Comparison of ENCODE assay signal across 8 mouse cellular contexts in the genomic region with DNA sequence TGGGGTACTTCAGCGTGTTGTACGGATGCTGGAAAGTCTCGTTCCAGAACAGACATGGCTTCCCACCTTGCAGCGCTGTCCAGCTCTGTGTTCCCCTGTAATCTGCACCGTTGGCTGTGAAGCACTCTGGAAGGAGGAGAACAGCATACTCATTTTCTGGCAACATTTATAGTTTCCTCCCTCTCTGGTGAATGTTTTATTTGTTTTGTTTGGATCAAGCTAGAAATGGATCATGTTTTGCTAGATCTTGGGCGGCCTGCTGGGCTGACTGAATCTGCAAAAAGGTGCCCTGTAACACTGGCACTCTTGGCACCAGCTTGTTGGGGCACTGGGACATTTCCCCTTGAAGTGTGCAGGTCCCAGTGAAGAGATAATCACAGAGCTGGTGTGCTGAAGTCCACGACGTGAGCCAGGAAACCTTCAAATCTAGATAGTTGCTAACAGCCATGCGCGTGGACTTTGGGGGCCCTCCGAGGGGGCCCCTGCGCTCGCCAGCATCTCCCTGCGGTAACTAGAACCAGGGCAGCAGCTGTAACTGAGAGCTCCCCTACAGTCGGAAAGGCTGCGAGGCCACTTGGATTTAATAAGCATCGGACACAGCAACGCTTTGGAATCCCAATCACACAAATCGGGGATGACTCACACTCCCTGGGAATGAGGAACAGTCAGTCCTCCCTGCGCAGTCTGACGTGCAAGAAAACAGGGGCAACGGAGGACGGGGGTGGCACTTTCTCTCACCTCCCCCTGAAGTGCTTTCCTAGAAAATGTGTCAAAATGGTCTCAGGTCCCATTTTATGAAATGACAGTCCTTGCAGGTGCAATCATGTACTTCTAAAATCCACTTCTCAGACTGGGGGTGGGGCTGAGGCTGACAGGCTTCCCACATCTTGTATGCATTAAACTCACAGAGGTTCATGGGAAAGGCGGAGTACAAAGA. TPM values are rescaled to one million over a fixed set of nuclear protein-coding genes. Genes with fewer than 3 reads are reported as not detected.
DNase-seq lines count a peak whose midpoint lies in the region; ATAC-seq and TF ChIP-seq lines count a peak whose summit lies in the region.

No protein-coding gene starts in this region.

- intact Hi-C loops in heart, postnatal 10 days (cut with DNase I), result loop anchor here (2.0 kb wide), 1 partner anchor 17 kb away; the partner anchor contains the start of gene Kremen1

- no peak for TF ChIP-seq POLR2A in liver, adult 2 months (IDR thresholded peaks at IDR 0.05; ENCODE audit: extremely low read depth, insufficient read depth, low read length)

- no peak overlapping the region for H3K4me3 ChIP-seq in liver, adult 2 months (ENCODE audit: insufficient read depth, low read depth, low read length)
- H3K4me3 ChIP-seq in liver, embryonic 11.5 days (ENCODE audit: low read depth, low read length), result no peak overlapping the region
- no peak overlapping the region for H3K4me3 ChIP-seq in forebrain, postnatal 0 days (ENCODE audit: low read depth, low read length)
- no peak overlapping the region for H3K4me3 ChIP-seq in lung, embryonic 14.5 days (ENCODE audit: low read depth, low read length)
- H3K4me3 ChIP-seq in stomach, embryonic 15.5 days (replicated peaks), result peak overlapping the region; percentile 13; the same call in 1 of the 2 replicates

- WGBS in liver, adult 2 months, result 78% methylated on average over 24 of the region's 24 CpGs
- WGBS in liver, embryonic 11.5 days, result 64% methylated on average over 24 of the region's 24 CpGs
- WGBS in forebrain, postnatal 0 days, result 52% methylated on average over 24 of the region's 24 CpGs
- 39% methylated on average over 24 of the region's 24 CpGs for WGBS in lung, embryonic 14.5 days
- 30% methylated on average over 24 of the region's 24 CpGs for WGBS in stomach, embryonic 15.5 days

- peak; percentile 63 for DNase-seq in liver, adult 2 months (ENCODE audit: extremely low read depth, low read depth, low spot score)
- DNase-seq in liver, embryonic 11.5 days (ENCODE audit: low spot score), result no peak
- peak; percentile 43 for DNase-seq in forebrain, postnatal 0 days
- peak; percentile 67 to 75 for DNase-seq in heart, postnatal 10 days
- peak; percentile 57 to 77 for DNase-seq in kidney, postnatal 25 days
- DNase-seq in lung, embryonic 14.5 days, result peak; percentile 31
- no peak for DNase-seq in c-Kit-positive CD71-positive TER-119-positive erythroid progenitor cells, embryonic 14.5 days (ENCODE audit: low spot score)

- H3K79me2 ChIP-seq in liver, adult 2 months (ENCODE audit: control insufficient read depth, insufficient read depth, low read length), result no peaks in the 10 kb centered on the region

- no peak for ATAC-seq in liver, embryonic 11.5 days (replicated peaks; ENCODE audit: low FRiP score)
- peak; percentile 69 for ATAC-seq in forebrain, postnatal 0 days
- no peak for ATAC-seq in lung, embryonic 14.5 days (ENCODE audit: insufficient read depth)
- ATAC-seq in stomach, embryonic 15.5 days (ENCODE audit: insufficient read depth, low FRiP score, low read depth), result peak; percentile 17; the same call in 1 of the 2 replicates

- peaks cover 3% of the 10 kb centered on the region; the same call in 1 of the 2 replicates for H3K36me3 ChIP-seq in liver, adult 2 months (ENCODE audit: control insufficient read depth, insufficient read depth, low read length)
- H3K36me3 ChIP-seq in liver, embryonic 11.5 days (ENCODE audit: control insufficient read depth, insufficient read depth, low read length), result peaks cover 2% of the 10 kb centered on the region; the same call in 1 of the 2 replicates
- H3K36me3 ChIP-seq in forebrain, postnatal 0 days (ENCODE audit: insufficient read depth), result no peaks in the 10 kb centered on the region
- H3K36me3 ChIP-seq in lung, embryonic 14.5 days (ENCODE audit: insufficient read depth), result no peaks in the 10 kb centered on the region
- H3K36me3 ChIP-seq in stomach, embryonic 15.5 days, result 0 out of 2 replicates have a peak, but pooled peaks cover 8% of the 10 kb centered on the region

- H3K9me3 ChIP-seq in liver, embryonic 11.5 days (ENCODE audit: control insufficient read depth, low read length), result no peaks in the 10 kb centered on the region
- H3K9me3 ChIP-seq in forebrain, postnatal 0 days (ENCODE audit: low read length), result no peaks in the 10 kb centered on the region
- H3K9me3 ChIP-seq in lung, embryonic 14.5 days (ENCODE audit: low read depth, low read length), result no peaks in the 10 kb centered on the region
- no peaks in the 10 kb centered on the region for H3K9me3 ChIP-seq in stomach, embryonic 15.5 days

- TF ChIP-seq CTCF in liver, adult 2 months (IDR thresholded peaks at IDR 0.05; ENCODE audit: low read depth, low read length), result no peak
- 0 out of 2 replicates have a peak, but pooled peaks have one; percentile 12 for TF ChIP-seq CTCF in forebrain, postnatal 0 days (IDR thresholded peaks at IDR 0.05; ENCODE audit: low read depth)
- TF ChIP-seq CTCF in lung, embryonic 14.5 days (IDR thresholded peaks at IDR 0.05; ENCODE audit: low read depth), result no peak

- no peak overlapping the region for H3K4me2 ChIP-seq in liver, embryonic 11.5 days
- peak overlapping the region; percentile 23; the same call in 1 of the 2 replicates for H3K4me2 ChIP-seq in forebrain, postnatal 0 days (ENCODE audit: low read depth)
- peak overlapping the region; percentile 44; the same call in 1 of the 2 replicates for H3K4me2 ChIP-seq in lung, embryonic 14.5 days
- H3K4me2 ChIP-seq in stomach, embryonic 15.5 days, result peak overlapping the region; percentile 43

- no peak overlapping the region for H3K9ac ChIP-seq in liver, adult 2 months (ENCODE audit: low read depth, low read length)
- no peak overlapping the region for H3K9ac ChIP-seq in liver, embryonic 11.5 days (ENCODE audit: low read depth, low read length)
- no peak overlapping the region for H3K9ac ChIP-seq in forebrain, postnatal 0 days
- no peak overlapping the region for H3K9ac ChIP-seq in lung, embryonic 14.5 days
- H3K9ac ChIP-seq in stomach, embryonic 15.5 days, result no peak overlapping the region

- H3K27ac ChIP-seq in liver, adult 2 months (replicated peaks; ENCODE audit: insufficient read depth, low read depth, low read length), result no peak overlapping the region
- no peak overlapping the region for H3K27ac ChIP-seq in liver, embryonic 11.5 days (ENCODE audit: low read depth, low read length)
- H3K27ac ChIP-seq in forebrain, postnatal 0 days (ENCODE audit: low read depth, low read length), result peak overlapping the region; percentile 69
- H3K27ac ChIP-seq in lung, embryonic 14.5 days (ENCODE audit: low read depth), result peak overlapping the region; percentile 60
- H3K27ac ChIP-seq in stomach, embryonic 15.5 days, result peak overlapping the region; percentile 86

- peaks cover 4% of the 10 kb centered on the region; the same call in 1 of the 2 replicates for H3K4me1 ChIP-seq in liver, adult 2 months (ENCODE audit: control insufficient read depth, insufficient read depth, low read length)
- peaks cover 42% of the 10 kb centered on the region for H3K4me1 ChIP-seq in liver, embryonic 11.5 days (replicated peaks; ENCODE audit: control insufficient read depth, insufficient read depth, low read length)
- peaks cover 13% of the 10 kb centered on the region for H3K4me1 ChIP-seq in forebrain, postnatal 0 days (ENCODE audit: insufficient read depth)
- peaks cover 26% of the 10 kb centered on the region for H3K4me1 ChIP-seq in lung, embryonic 14.5 days (ENCODE audit: insufficient read depth)
- peaks cover 51% of the 10 kb centered on the region for H3K4me1 ChIP-seq in stomach, embryonic 15.5 days

- no peaks in the 10 kb centered on the region for H3K27me3 ChIP-seq in liver, adult 2 months (ENCODE audit: control insufficient read depth, insufficient read depth, low read length)
- H3K27me3 ChIP-seq in liver, embryonic 11.5 days (replicated peaks; ENCODE audit: control insufficient read depth, insufficient read depth, low read length), result no peaks in the 10 kb centered on the region
- H3K27me3 ChIP-seq in forebrain, postnatal 0 days (ENCODE audit: insufficient read depth, low read length), result no peaks in the 10 kb centered on the region
- no peaks in the 10 kb centered on the region for H3K27me3 ChIP-seq in lung, embryonic 14.5 days (ENCODE audit: insufficient read depth, low read length)
- H3K27me3 ChIP-seq in stomach, embryonic 15.5 days (replicated peaks), result no peaks in the 10 kb centered on the region

RNA-seq across cellular contexts. Expression of gene Kremen1, which starts 17.3 kb away (rescaled TPM):
- 3.6 and 4.2 TPM in 2 replicates for total RNA-seq in liver, adult 2 months (2014; rRNA removed)
- polyA plus RNA-seq in liver, adult 2 months (2012; rRNA removed), result 6.7 and 6.8 TPM in 2 replicates
- polyA plus RNA-seq in liver, embryonic 11.5 days (2014; fragmentation: Nextera tagmentation; extraction: Ambion mirVana), result 4.6 and 5.2 TPM in 2 replicates
- total RNA-seq in forebrain, postnatal 0 days (2014; rRNA removed), result 7.5 and 9.7 TPM in 2 replicates
- polyA plus RNA-seq in forebrain, postnatal 0 days (2015; fragmentation: Nextera tagmentation; extraction: Ambion mirVana), result 2.3 and 2.9 TPM in 2 replicates
- 10 to 100 TPM; 73.4 to 80.7 TPM for total RNA-seq in heart, postnatal 10 days (2021)
- 12.5 and 14.5 TPM in 2 replicates for polyA plus RNA-seq in lung, embryonic 14.5 days (2014; fragmentation: Nextera tagmentation; extraction: Ambion mirVana)
- polyA plus RNA-seq in stomach, embryonic 15.5 days (2015; fragmentation: Nextera tagmentation; extraction: Ambion mirVana), result 17.8 and 18.3 TPM in 2 replicates

Comparison
In these comparisons a context has a peak if more than half of its experiments do, and no peak if none do; other contexts are left out.
1. DNase-seq: peak in liver, adult 2 months (single experiment), forebrain, postnatal 0 days (single experiment), heart, postnatal 10 days (2 of 2), kidney, postnatal 25 days (2 of 2) and lung, embryonic 14.5 days (single experiment); none in liver, embryonic 11.5 days (single experiment) and c-Kit-positive CD71-positive TER-119-positive erythroid progenitor cells, embryonic 14.5 days (single experiment).
2. H3K27ac ChIP-seq: peak in forebrain, postnatal 0 days (single experiment), lung, embryonic 14.5 days (single experiment) and stomach, embryonic 15.5 days (single experiment); none in liver, adult 2 months (single experiment) and liver, embryonic 11.5 days (single experiment).
3. ATAC-seq: peak in forebrain, postnatal 0 days (single experiment) and stomach, embryonic 15.5 days (single experiment); none in liver, embryonic 11.5 days (single experiment) and lung, embryonic 14.5 days (single experiment).